Mouse (Mus musculus): ENCODE measurements around the gene Myod1. TPM values are rescaled to one million over a fixed set of nuclear protein-coding genes. Genes with fewer than 3 reads are reported as not detected.

The Myod1 gene
- polyA plus RNA-seq, 1 experiment from 2014 or later: 0.33 TPM

GRCm38 (mm10) chr7:46361776-46362175, 14.5 kb upstream of the Myod1 start:
- ATAC-seq (ENCODE audit: low FRiP score): no peak
- H3K27ac ChIP-seq: no peak overlapping the region

DNA sequence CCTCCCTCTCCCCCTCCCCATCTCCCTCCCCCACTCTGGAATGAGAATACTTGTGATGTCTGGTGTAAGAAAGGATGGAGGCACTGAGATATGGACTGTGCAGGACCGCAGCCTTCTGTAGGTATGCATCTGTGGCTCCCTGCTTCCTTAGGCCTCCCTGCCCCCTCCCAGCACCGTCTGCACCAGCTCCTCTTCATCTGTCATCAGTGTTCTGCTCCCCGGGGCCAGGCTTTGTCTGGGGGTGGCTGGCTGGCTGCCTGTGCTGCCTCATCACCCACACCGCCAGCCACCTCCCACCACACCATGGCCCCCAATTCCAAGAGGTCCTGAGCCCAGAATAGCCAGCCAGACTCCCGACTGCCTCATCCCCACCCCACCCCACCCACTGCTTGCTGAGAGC, 12.1 kb upstream of the Myod1 start:
- no peak overlapping the region for H3K9ac ChIP-seq
- H3K4me3 ChIP-seq (replicated peaks): no peak overlapping the region
- 0 out of 2 replicates have a peak, but pooled peaks cover 6% of the 10 kb centered on the region for H3K27me3 ChIP-seq
- H3K4me2 ChIP-seq: no peak overlapping the region
- H3K9me3 ChIP-seq: no peaks in the 10 kb centered on the region
- 63% methylated on average over 5 of the region's 5 CpGs for WGBS
- no peak overlapping the region for H3K27ac ChIP-seq
- no peaks in the 10 kb centered on the region for H3K36me3 ChIP-seq (replicated peaks)
- no peaks in the 10 kb centered on the region for H3K4me1 ChIP-seq
- ATAC-seq (ENCODE audit: low FRiP score): no peak

More at GRCm38 (mm10) chr7:46361776-46362175, 14.5 kb upstream of the Myod1 start:
- Histone ChIP-seq H3K4me1 (no peaks in the 10 kb centered on the region), H3K4me3 (replicated peaks) (no peak overlapping the region), H3K9ac (no peak overlapping the region), H3K9me3 (no peaks in the 10 kb centered on the region), H3K4me2 (no peak overlapping the region), H3K36me3 (replicated peaks) (no peaks in the 10 kb centered on the region), H3K27me3 (0 out of 2 replicates have a peak, but pooled peaks cover 2% of the 10 kb centered on the region)

- ATAC-seq (ENCODE audit: low FRiP score): no peak
- no peak overlapping the region for H3K27ac ChIP-seq
- 92% methylated on average over 1 of the region's 1 CpGs for WGBS
- no peaks in the 10 kb centered on the region for H3K36me3 ChIP-seq (replicated peaks)
- no peak overlapping the region for H3K9ac ChIP-seq
- H3K4me2 ChIP-seq: no peak overlapping the region
- H3K9me3 ChIP-seq: no peaks in the 10 kb centered on the region
- H3K4me3 ChIP-seq (replicated peaks): no peak overlapping the region
- no peaks in the 10 kb centered on the region for H3K4me1 ChIP-seq
- 0 out of 2 replicates have a peak, but pooled peaks cover 6% of the 10 kb centered on the region for H3K27me3 ChIP-seq
These were observed 10.5 kb upstream of the Myod1 start for GRCm38 (mm10) chr7:46365810-46366209.

DNA sequence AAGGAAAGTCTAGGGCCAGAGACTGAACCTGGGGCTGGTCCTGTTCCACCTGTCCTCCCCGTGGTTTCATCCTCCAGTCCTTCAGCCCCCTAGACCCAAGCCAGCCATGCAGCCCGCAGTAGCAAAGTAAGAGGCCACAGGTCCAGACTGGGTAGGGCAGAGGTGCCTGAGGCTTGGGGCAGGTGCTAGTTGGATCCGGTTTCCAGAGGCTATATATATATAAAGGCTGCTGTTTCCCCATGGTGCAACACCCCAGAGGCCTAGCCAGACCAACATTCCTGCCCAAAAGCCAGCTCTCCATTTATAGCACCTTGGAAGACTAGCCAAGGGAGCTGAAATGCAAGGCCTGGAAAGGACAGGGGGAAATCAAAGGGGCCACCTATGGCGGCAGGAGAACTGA, 5.2 kb upstream of the Myod1 start:
- ATAC-seq (ENCODE audit: low FRiP score): no peak

GRCm38 (mm10) chr7:46377008-46377346, 703 bp downstream of the Myod1 start:
- Histone ChIP-seq H3K9ac (no peak overlapping the region), H3K4me3 (replicated peaks) (peak overlapping the region; percentile 32), H3K27ac (no peak overlapping the region), H3K4me2 (peak overlapping the region; percentile 49), H3K27me3 (peaks cover 80% of the 10 kb centered on the region), H3K9me3 (no peaks in the 10 kb centered on the region), H3K36me3 (replicated peaks) (no peaks in the 10 kb centered on the region), H3K4me1 (peaks cover 22% of the 10 kb centered on the region)
- under 1% methylated on average over 33 of the region's 33 CpGs for WGBS
- ATAC-seq (ENCODE audit: low FRiP score): peak; percentile 53; the same call in 1 of the 2 replicates

More for the DNA sequence above, 5.2 kb upstream of the Myod1 start:
- peaks cover 35% of the 10 kb centered on the region for H3K27me3 ChIP-seq
- H3K4me2 ChIP-seq: no peak overlapping the region
- no peak overlapping the region for H3K4me3 ChIP-seq (replicated peaks)
- H3K27ac ChIP-seq: no peak overlapping the region
- 0 out of 2 replicates have a peak, but pooled peaks cover 1% of the 10 kb centered on the region for H3K4me1 ChIP-seq
- no peak overlapping the region for H3K9ac ChIP-seq
- 79% methylated on average over 4 of the region's 4 CpGs for WGBS
- no peaks in the 10 kb centered on the region for H3K36me3 ChIP-seq (replicated peaks)
- H3K9me3 ChIP-seq: no peaks in the 10 kb centered on the region

GRCm38 (mm10) chr7:46378123-46378522, 1.8 kb downstream of the Myod1 start:
- peaks cover 72% of the 10 kb centered on the region for H3K27me3 ChIP-seq
- H3K9ac ChIP-seq: no peak overlapping the region; the same call in 1 of the 2 replicates
- ATAC-seq (ENCODE audit: low FRiP score): no peak
- H3K4me2 ChIP-seq: peak overlapping the region; percentile 36
- H3K4me3 ChIP-seq (replicated peaks): peak overlapping the region; percentile 22; the same call in 1 of the 2 replicates
- H3K9me3 ChIP-seq: no peaks in the 10 kb centered on the region
- H3K27ac ChIP-seq: no peak overlapping the region
- peaks cover 22% of the 10 kb centered on the region for H3K4me1 ChIP-seq
- 2% methylated on average over 22 of the region's 22 CpGs for WGBS
- no peaks in the 10 kb centered on the region for H3K36me3 ChIP-seq (replicated peaks)

DNA sequence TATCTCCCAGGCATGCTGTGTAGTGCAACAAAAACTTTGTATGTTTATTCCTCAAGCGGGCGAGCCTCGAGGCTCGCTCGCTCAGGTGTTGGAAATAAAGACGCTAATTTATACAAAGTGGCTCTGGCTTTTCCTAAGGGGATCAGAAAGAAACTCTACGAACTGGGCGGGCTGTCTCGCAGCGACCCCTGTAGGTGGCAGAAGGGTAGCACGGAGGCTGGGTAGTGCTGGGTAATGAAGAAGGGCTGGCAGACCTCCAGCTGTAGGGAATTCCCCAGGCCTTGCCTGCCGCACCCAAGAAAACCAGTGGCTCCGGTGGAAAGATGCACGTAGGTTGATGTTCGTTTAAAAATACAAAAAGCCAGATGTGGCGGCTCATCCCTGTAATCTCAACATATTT, 2.7 kb downstream of the Myod1 start:
- Histone ChIP-seq H3K4me1 (peaks cover 22% of the 10 kb centered on the region), H3K27ac (no peak overlapping the region), H3K27me3 (peaks cover 68% of the 10 kb centered on the region), H3K9ac (no peak overlapping the region), H3K4me2 (no peak overlapping the region), H3K36me3 (replicated peaks) (no peaks in the 10 kb centered on the region), H3K4me3 (replicated peaks) (no peak overlapping the region), H3K9me3 (no peaks in the 10 kb centered on the region)
- 8% methylated on average over 16 of the region's 16 CpGs for WGBS
- no peak; the same call in 1 of the 2 replicates for ATAC-seq (ENCODE audit: low FRiP score)

- H3K4me2 ChIP-seq: no peak overlapping the region
- WGBS: 69% methylated on average over 9 of the region's 9 CpGs
- H3K4me3 ChIP-seq (replicated peaks): no peak overlapping the region
- peaks cover 53% of the 10 kb centered on the region for H3K27me3 ChIP-seq
- no peaks in the 10 kb centered on the region for H3K36me3 ChIP-seq (replicated peaks)
- peaks cover 22% of the 10 kb centered on the region for H3K4me1 ChIP-seq
- no peaks in the 10 kb centered on the region for H3K9me3 ChIP-seq
- no peak overlapping the region for H3K27ac ChIP-seq
- H3K9ac ChIP-seq: no peak overlapping the region
- no peak for ATAC-seq (ENCODE audit: low FRiP score)
These were observed 4.4 kb downstream of the Myod1 start for GRCm38 (mm10) chr7:46380625-46381024.

GRCm38 (mm10) chr7:46387430-46387829, 11.2 kb downstream of the Myod1 start:
- no peak for ATAC-seq (ENCODE audit: low FRiP score)
- H3K27ac ChIP-seq: no peak overlapping the region

GRCm38 (mm10) chr7:46389456-46390085, 13.3 kb downstream of the Myod1 start:
- H3K9ac ChIP-seq: no peak overlapping the region
- H3K27me3 ChIP-seq: peaks cover 34% of the 10 kb centered on the region
- H3K27ac ChIP-seq: no peak overlapping the region
- WGBS: 90% methylated on average over 10 of the region's 10 CpGs
- H3K9me3 ChIP-seq: no peaks in the 10 kb centered on the region
- ATAC-seq (ENCODE audit: low FRiP score): no peak
- no peak overlapping the region for H3K4me2 ChIP-seq
- no peaks in the 10 kb centered on the region for H3K4me1 ChIP-seq
- H3K36me3 ChIP-seq (replicated peaks): no peaks in the 10 kb centered on the region
- no peak overlapping the region for H3K4me3 ChIP-seq (replicated peaks)

More at GRCm38 (mm10) chr7:46387430-46387829, 11.2 kb downstream of the Myod1 start:
- peaks cover 19% of the 10 kb centered on the region; the same call in 1 of the 2 replicates for H3K27me3 ChIP-seq
- no peak overlapping the region for H3K4me2 ChIP-seq
- no peak overlapping the region for H3K9ac ChIP-seq
- WGBS: 88% methylated on average over 3 of the region's 3 CpGs
- no peaks in the 10 kb centered on the region for H3K9me3 ChIP-seq
- H3K4me1 ChIP-seq: no peaks in the 10 kb centered on the region
- no peaks in the 10 kb centered on the region for H3K36me3 ChIP-seq (replicated peaks)
- H3K4me3 ChIP-seq (replicated peaks): no peak overlapping the region

- H3K4me1 ChIP-seq: no peaks in the 10 kb centered on the region
- ATAC-seq (ENCODE audit: low FRiP score): no peak
- H3K36me3 ChIP-seq (replicated peaks): no peaks in the 10 kb centered on the region
- 68% methylated on average over 4 of the region's 4 CpGs for WGBS
- no peak overlapping the region for H3K4me3 ChIP-seq (replicated peaks)
- H3K27ac ChIP-seq: no peak overlapping the region
- H3K9me3 ChIP-seq: no peaks in the 10 kb centered on the region
- H3K27me3 ChIP-seq: peaks cover 40% of the 10 kb centered on the region
- H3K4me2 ChIP-seq: no peak overlapping the region
- no peak overlapping the region for H3K9ac ChIP-seq
These were observed 14.0 kb downstream of the Myod1 start for GRCm38 (mm10) chr7:46390226-46390625.

GRCm38 (mm10) chr7:46391701-46392100, 15.4 kb downstream of the Myod1 start:
- H3K9ac ChIP-seq: no peak overlapping the region
- H3K27ac ChIP-seq: no peak overlapping the region
- H3K36me3 ChIP-seq (replicated peaks): no peaks in the 10 kb centered on the region
- no peak for ATAC-seq (ENCODE audit: low FRiP score)
- H3K4me1 ChIP-seq: no peaks in the 10 kb centered on the region; the same call in none of the 2 replicates
- peaks cover 52% of the 10 kb centered on the region for H3K27me3 ChIP-seq
- H3K4me2 ChIP-seq: no peak overlapping the region
- 61% methylated on average over 5 of the region's 5 CpGs for WGBS
- H3K4me3 ChIP-seq (replicated peaks): no peak overlapping the region
- no peaks in the 10 kb centered on the region for H3K9me3 ChIP-seq

DNA sequence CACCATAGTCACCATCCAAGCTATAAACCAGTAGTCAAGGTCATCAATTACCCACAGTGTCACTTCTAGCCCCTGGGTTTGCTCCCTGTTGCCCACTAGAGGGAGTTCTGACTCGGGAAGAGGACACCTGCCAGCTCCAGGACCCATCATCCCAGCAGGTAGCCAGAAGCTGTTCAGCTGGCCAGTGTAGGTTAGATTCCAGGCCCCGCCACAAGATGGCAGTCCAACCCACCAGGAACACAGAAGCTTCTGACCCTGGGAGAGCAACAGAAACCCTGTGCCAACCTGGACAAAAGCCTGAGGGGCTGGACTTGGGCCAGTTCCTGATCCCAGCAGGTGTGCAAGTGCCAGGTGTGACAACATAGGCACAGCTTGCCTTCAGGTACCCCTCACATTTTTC, 16.8 kb downstream of the Myod1 start:
- Histone ChIP-seq H3K4me2 (no peak overlapping the region), H3K27me3 (peaks cover 59% of the 10 kb centered on the region), H3K27ac (no peak overlapping the region), H3K9ac (no peak overlapping the region), H3K4me3 (replicated peaks) (no peak overlapping the region), H3K36me3 (replicated peaks) (no peaks in the 10 kb centered on the region), H3K9me3 (no peaks in the 10 kb centered on the region), H3K4me1 (peaks cover 12% of the 10 kb centered on the region)
- peak; percentile 30; the same call in 1 of the 2 replicates for ATAC-seq (ENCODE audit: low FRiP score)
- 0% methylated on average over 2 of the region's 2 CpGs for WGBS
